Mouse (Mus musculus): ENCODE results near the gene Cd55.
"Not testable (repeated sequence)": the region's sequence is repeated elsewhere in the genome, so short reads cannot be mapped to it uniquely, and the experiment has no call there.

DNA sequence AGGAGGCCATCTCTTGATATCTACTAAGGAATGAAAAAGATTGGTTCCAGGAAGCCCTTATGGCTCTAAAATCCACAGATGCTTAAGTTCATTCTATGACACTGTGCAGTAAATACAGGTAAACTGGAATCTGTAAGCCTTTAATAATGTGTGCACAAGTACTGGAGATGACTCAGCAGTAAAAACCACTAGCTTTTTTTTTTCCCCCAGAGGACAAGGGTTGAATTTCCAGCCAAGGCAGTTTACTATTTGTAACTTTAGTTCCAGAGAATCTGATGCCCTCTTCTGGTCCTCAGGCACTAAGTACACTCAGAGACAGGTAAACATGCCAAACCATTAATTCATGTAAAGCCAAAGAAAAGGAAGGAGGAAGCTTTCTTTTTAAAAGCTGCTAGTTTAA is 65.4 kb downstream of the Cd55 start:
- TF ChIP-seq CTCF, EP300 (IDR thresholded peaks at IDR 0.05): not testable (repeated sequence)

Measured in lung, postnatal 0 days (tissue).